Mouse (Mus musculus) hindbrain, postnatal 0 days (tissue): ENCODE results near the gene Psmd2. TPM values are rescaled to one million over a fixed set of nuclear protein-coding genes. Genes with fewer than 3 reads are reported as not detected.

ENCODE experiments used
- ATAC-seq: fragments of 200-750 bp; cut with Nextera tagmentation; 2 replicates; pipeline ENCODE4 v1.8.0; 2017; ENCODE audit warnings: mild to moderate bottlenecking, moderate TSS enrichment, moderate library complexity
- DNase-seq: peaks from one replicate; pipeline ENCODE4 v3.0.0-alpha.2; 2015; ENCODE audit warnings: low spot score
- H3K27ac ChIP-seq: fragments of 300-500 bp; sonication (generic); 2 replicates; pipeline ENCODE4 v1.5.1; 2014; ENCODE audit warnings: mild to moderate bottlenecking
- H3K27me3 ChIP-seq: fragments of 300-500 bp; sonication (generic); 2 replicates; pipeline ENCODE4 v1.6.1; 2014; ENCODE audit warnings: low read length, mixed read lengths; ENCODE audit not compliant: insufficient read depth
- H3K36me3 ChIP-seq: fragments of 300-500 bp; sonication (generic); 2 replicates; pipeline ENCODE4 v1.6.1; 2014; ENCODE audit warnings: low read length, mixed read lengths; ENCODE audit not compliant: insufficient read depth
- H3K4me1 ChIP-seq: fragments of 300-500 bp; sonication (generic); 2 replicates; pipeline ENCODE4 v1.6.1; 2014; ENCODE audit warnings: antibody characterized with exemption, low read length, mixed read lengths; ENCODE audit not compliant: insufficient read depth
- H3K4me2 ChIP-seq: fragments of 300-500 bp; sonication (generic); 2 replicates; pipeline ENCODE4 v1.6.1; 2014; ENCODE audit warnings: low read depth, mild to moderate bottlenecking, low read length, moderate library complexity, mixed read lengths
- H3K4me3 ChIP-seq: fragments of 300-500 bp; sonication (generic); 2 replicates; pipeline ENCODE4 v1.5.1; 2014; ENCODE audit warnings: low read length
- H3K9ac ChIP-seq: fragments of 300-500 bp; sonication (generic); replicated peaks from 2 replicates; pipeline ENCODE4 v1.6.1; 2014; ENCODE audit warnings: mild to moderate bottlenecking, low read length, moderate library complexity, mixed read lengths
- H3K9me3 ChIP-seq: fragments of 300-500 bp; sonication (generic); 2 replicates; pipeline ENCODE4 v1.6.1; 2016; ENCODE audit warnings: low read length, mixed read lengths
- CTCF ChIP-seq: IDR thresholded peaks from 2 replicates; pipeline ENCODE4 v1.5.1; 2016; ENCODE audit warnings: antibody characterized with exemption, control low read depth, low read depth
- WGBS: fragments of 180-500 bp; shearing (Covaris S2); extraction: QIAGEN DNeasy Blood & Tissue Kit; methylation state at CpG from one replicate; pipeline ENCODE4 v1.1.7; 2014; 5-methylcytosine and 5-hydroxymethylcytosine counted together
- microRNA counts: library from miRNA; unstranded; fragments of <30 nt; microRNA quantifications from one replicate; lab custom pipeline; 2015
- microRNA-seq, 2 experiments: library from miRNA; unstranded; fragments of <30 nt; microRNA quantifications; one replicate each; pipeline ENCODE4; 2016
- polyA plus RNA-seq: library from polyadenylated mRNA; unstranded; fragments of >200 nt; fragmentation: Nextera tagmentation; extraction: Ambion mirVana; gene quantifications from 2 replicates; pipeline ENCODE4 v1.2.1, GENCODE M21; 2015
- total RNA-seq: library from RNA; depleted of rRNA; stranded (reverse); fragments of >200 nt; gene quantifications from 2 replicates; pipeline ENCODE4 v1.2.3, GENCODE M21; 2014; rRNA removed

Psmd2 gene
- total and polyA plus RNA-seq, 2 experiments from 2014 or later = 196 to 308 TPM

DNA sequence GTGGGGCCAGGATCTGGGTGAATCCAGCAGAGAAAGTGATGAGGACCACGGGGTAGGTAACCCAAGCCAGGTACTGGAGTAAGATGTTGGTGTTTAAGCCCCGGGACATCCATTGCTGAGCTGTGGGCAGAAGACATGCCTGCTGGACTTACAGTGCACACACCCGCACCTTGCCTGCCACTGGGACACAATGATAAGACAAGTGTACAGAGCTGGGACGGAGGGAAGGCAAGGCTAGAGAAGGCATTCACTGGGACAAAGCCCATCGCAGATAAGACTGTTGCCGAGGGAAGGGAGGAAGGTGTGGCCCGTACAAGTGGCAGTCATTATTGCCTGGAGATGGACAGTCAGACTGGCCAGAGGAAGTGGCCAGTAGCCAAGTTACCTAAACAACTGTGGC is 61.4 kb downstream of the Psmd2 start:
- Histone ChIP-seq H3K4me1 (peaks cover 18% of the 10 kb centered on the region; the same call in 1 of the 2 replicates), H3K4me2 (no peak overlapping the region), H3K9me3 (no peaks in the 10 kb centered on the region), H3K36me3 (peaks cover 12% of the 10 kb centered on the region; the same call in 1 of the 2 replicates), H3K9ac (no peak overlapping the region), H3K4me3 (no peak overlapping the region), H3K27ac (no peak overlapping the region), H3K27me3 (no peaks in the 10 kb centered on the region)
- ATAC-seq = no peak
- 83% methylated on average over 7 of the region's 7 CpGs for WGBS
- no peak for DNase-seq
- no peak for TF ChIP-seq CTCF

MicroRNAs encoded within 50 kb of the gene (microRNA counts, 519-probe panel; counts per million panel counts)
- 3,329 counts per million, percentile 55 among the panel's probes with 10 or more counts for microRNA mmu-miR-1224 (lab: Ali Mortazavi, UCI)

Small RNA genes within 50 kb of the gene (microRNA-seq; reads per million reads assigned to microRNA genes)
- gene Mir1224 = 151 to 166 reads per million in 2 experiments

Other genes starting within 250 kb of the Psmd2 start
- 72.7 and 80.1 TPM in 2 replicates for gene Abcc5, start 225.3 kb upstream of the Psmd2 start, total RNA-seq
- 80.4 and 81.0 TPM in 2 replicates for gene Abcc5, start 225.3 kb upstream of the Psmd2 start, polyA plus RNA-seq
- 102 and 109 TPM in 2 replicates for gene Eif2b5, start 152.8 kb upstream of the Psmd2 start, total RNA-seq
- 80.9 and 81.4 TPM in 2 replicates for gene Eif2b5, start 152.8 kb upstream of the Psmd2 start, polyA plus RNA-seq
- gene Dvl3, start 134.7 kb upstream of the Psmd2 start, total RNA-seq = 44.3 and 48.6 TPM in 2 replicates
- 22.3 and 25.7 TPM in 2 replicates for gene Dvl3, start 134.7 kb upstream of the Psmd2 start, polyA plus RNA-seq
- 966 and 1,021 TPM in 2 replicates for gene Ap2m1, start 116.2 kb upstream of the Psmd2 start, total RNA-seq
- 1,289 and 1,346 TPM in 2 replicates for gene Ap2m1, start 116.2 kb upstream of the Psmd2 start, polyA plus RNA-seq
- gene Abcf3, start 103.1 kb upstream of the Psmd2 start, total RNA-seq = 42.1 and 63.4 TPM in 2 replicates
- 67.5 and 73.2 TPM in 2 replicates for gene Abcf3, start 103.1 kb upstream of the Psmd2 start, polyA plus RNA-seq
- 49.9 and 60.2 TPM in 2 replicates for gene Vwa5b2, start 62.2 kb upstream of the Psmd2 start, total RNA-seq
- 32.6 and 32.8 TPM in 2 replicates for gene Vwa5b2, start 62.2 kb upstream of the Psmd2 start, polyA plus RNA-seq
- 6.0 and 6.4 TPM in 2 replicates for gene Eef1akmt4, start 40.1 kb upstream of the Psmd2 start, total RNA-seq
- gene Eef1akmt4, start 40.1 kb upstream of the Psmd2 start, polyA plus RNA-seq = 5.6 and 6.5 TPM in 2 replicates
- 0.54 TPM in 1 of 2 replicates, not detected in the other for gene Gm49333, start 40.0 kb upstream of the Psmd2 start, total RNA-seq
- not detected in 2 replicates for gene Gm49333, start 40.0 kb upstream of the Psmd2 start, polyA plus RNA-seq
- gene Alg3, start 39.9 kb upstream of the Psmd2 start, total RNA-seq = 34.8 and 38.9 TPM in 2 replicates
- gene Alg3, start 39.9 kb upstream of the Psmd2 start, polyA plus RNA-seq = 35.5 and 36.5 TPM in 2 replicates
- 70.2 and 82.9 TPM in 2 replicates for gene Camk2n2, start 30.4 kb upstream of the Psmd2 start, total RNA-seq
- gene Camk2n2, start 30.4 kb upstream of the Psmd2 start, polyA plus RNA-seq = 84.7 and 85.7 TPM in 2 replicates
- 14.7 and 24.6 TPM in 2 replicates for gene Ece2, start 21.8 kb upstream of the Psmd2 start, total RNA-seq
- gene Ece2, start 21.8 kb upstream of the Psmd2 start, polyA plus RNA-seq = 16.0 and 16.6 TPM in 2 replicates
- gene Eif4g1, start 16.7 kb downstream of the Psmd2 start, total RNA-seq = 424 and 428 TPM in 2 replicates
- gene Eif4g1, start 16.7 kb downstream of the Psmd2 start, polyA plus RNA-seq = 115 and 124 TPM in 2 replicates
- 130 and 147 TPM in 2 replicates for gene Fam131a, start 41.6 kb downstream of the Psmd2 start, total RNA-seq
- gene Fam131a, start 41.6 kb downstream of the Psmd2 start, polyA plus RNA-seq = 49.0 and 55.4 TPM in 2 replicates
- 25.5 and 29.2 TPM in 2 replicates for gene Polr2h, start 66.0 kb downstream of the Psmd2 start, total RNA-seq
- gene Polr2h, start 66.0 kb downstream of the Psmd2 start, polyA plus RNA-seq = 88.6 and 90.8 TPM in 2 replicates
- 57.0 and 74.6 TPM in 2 replicates for gene Clcn2, start 66.1 kb downstream of the Psmd2 start, total RNA-seq
- gene Clcn2, start 66.1 kb downstream of the Psmd2 start, polyA plus RNA-seq = 18.5 and 21.2 TPM in 2 replicates
- gene Chrd, start 81.5 kb downstream of the Psmd2 start, total RNA-seq = 32.0 and 35.5 TPM in 2 replicates
- gene Chrd, start 81.5 kb downstream of the Psmd2 start, polyA plus RNA-seq = 6.2 and 7.0 TPM in 2 replicates
- gene Thpo, start 82.9 kb downstream of the Psmd2 start, total RNA-seq = 1.0 and 1.3 TPM in 2 replicates
- gene Thpo, start 82.9 kb downstream of the Psmd2 start, polyA plus RNA-seq = 1.4 and 1.6 TPM in 2 replicates